Mouse (Mus musculus) myocyte (in vitro differentiated cells): ENCODE results near the gene Arhgef12. TPM values are rescaled to one million over a fixed set of nuclear protein-coding genes. Genes with fewer than 3 reads are reported as not detected.

Source experiments
- H3K27me3 ChIP-seq: one replicate; pipeline ENCODE4 v1.6.1; 2011; ENCODE audit not compliant: control insufficient read depth, insufficient read depth, insufficient read length
- H3K36me3 ChIP-seq: one replicate; pipeline ENCODE4 v1.6.1; 2011; ENCODE audit not compliant: control insufficient read depth, insufficient read depth
- H3K4me2 ChIP-seq: one replicate; pipeline ENCODE4 v1.6.1; 2011; ENCODE audit warnings: low read depth, control low read depth
- H3K4me3 ChIP-seq: one replicate; pipeline ENCODE4 v1.5.1; 2011; ENCODE audit warnings: mild to moderate bottlenecking, control low read depth, moderate library complexity
- H3K79me2 ChIP-seq: one replicate; pipeline ENCODE4 v1.6.1; 2011; ENCODE audit not compliant: control insufficient read depth, insufficient read depth
- H3ac ChIP-seq: one replicate; pipeline ENCODE4 v1.6.1; 2011; ENCODE audit not compliant: control insufficient read depth, insufficient read length
- CEBPB ChIP-seq: IDR thresholded peaks from 2 replicates; pipeline ENCODE4 v1.6.1; 2011; ENCODE audit warnings: mild to moderate bottlenecking, moderate library complexity; ENCODE audit not compliant: poor library complexity, insufficient read depth, severe bottlenecking
- E2F4 ChIP-seq: IDR thresholded peaks from one replicate; pipeline ENCODE4 v1.6.1; 2011; ENCODE audit warnings: mild to moderate bottlenecking, control low read depth, moderate library complexity; ENCODE audit not compliant: insufficient read depth
- MAX ChIP-seq: IDR thresholded peaks from one replicate; pipeline ENCODE4 v1.6.1; 2011; ENCODE audit warnings: low read depth, mild to moderate bottlenecking, control low read depth
- MYOD1 ChIP-seq, 3 experiments: IDR thresholded peaks; one replicate each; pipeline ENCODE4 v1.6.1; 2011; ENCODE audit warnings: control low read depth in 2 of 3, low read depth in 2 of 3, mild to moderate bottlenecking in 2 of 3, moderate library complexity in 1 of 3; ENCODE audit not compliant: insufficient read length in 2 of 3, control insufficient read depth in 1 of 3
- MYOG ChIP-seq, 3 experiments: IDR thresholded peaks; one replicate each; pipeline ENCODE4 v1.6.1; 2011; ENCODE audit warnings: control low read depth in 2 of 3, low read depth in 2 of 3, mild to moderate bottlenecking in 2 of 3; ENCODE audit not compliant: insufficient read length in 2 of 3, control insufficient read depth in 1 of 3, insufficient read depth in 1 of 3
- POLR2A ChIP-seq: IDR thresholded peaks from one replicate; pipeline ENCODE4 v1.6.1; 2011; ENCODE audit warnings: low read depth, mild to moderate bottlenecking, control low read depth, moderate library complexity; ENCODE audit not compliant: insufficient read length
- POLR2AphosphoS2 ChIP-seq: IDR thresholded peaks from one replicate; pipeline ENCODE4 v1.6.1; 2011; ENCODE audit warnings: low read depth, control low read depth; ENCODE audit not compliant: insufficient read length
- REST ChIP-seq: IDR thresholded peaks from one replicate; pipeline ENCODE4 v1.6.1; 2011; ENCODE audit warnings: mild to moderate bottlenecking, control low read depth, moderate library complexity; ENCODE audit not compliant: insufficient read depth, insufficient read length
- SRF ChIP-seq: IDR thresholded peaks from one replicate; pipeline ENCODE4 v1.6.1; 2011; ENCODE audit warnings: low read depth; ENCODE audit not compliant: control insufficient read depth, insufficient read length
- TCF12 ChIP-seq: IDR thresholded peaks from one replicate; pipeline ENCODE4 v1.6.1; 2011; ENCODE audit warnings: mild to moderate bottlenecking, control low read depth; ENCODE audit not compliant: poor library complexity, insufficient read depth, severe bottlenecking
- TCF3 ChIP-seq: IDR thresholded peaks from one replicate; pipeline ENCODE4 v1.6.1; 2011; ENCODE audit warnings: low read depth, control low read depth; ENCODE audit not compliant: insufficient read length
- USF1 ChIP-seq: IDR thresholded peaks from one replicate; pipeline ENCODE4 v1.6.1; 2011; ENCODE audit warnings: low read depth, mild to moderate bottlenecking, control low read depth, moderate library complexity
- polyA plus RNA-seq: library from polyadenylated mRNA; unstranded; fragments of >200 nt; fragmentation: generic; extraction: Trizol; gene quantifications from one replicate; pipeline ENCODE4 v1.2.1, GENCODE M21; 2012; ENCODE audit warnings: missing spikeins

Arhgef12 gene
- polyA plus RNA-seq, 1 experiment, result 12.9 TPM

GRCm38 (mm10) chr9:42962506-42962905 is 144.5 kb downstream of the Arhgef12 start:
- no peak for TF ChIP-seq POLR2A
- no peak for TF ChIP-seq POLR2AphosphoS2
- no peak for TF ChIP-seq MYOD1 (IDR thresholded peaks at IDR 0.05; ENCODE audit: control insufficient read depth in 1 of 3, insufficient read length in 2 of 3, low read depth in 2 of 3)
- no peak for TF ChIP-seq TCF3
- peaks cover 8% of the 10 kb centered on the region for H3K36me3 ChIP-seq
- H3ac ChIP-seq, result no peak overlapping the region
- no peaks in the 10 kb centered on the region for H3K79me2 ChIP-seq
- H3K4me2 ChIP-seq, result no peak overlapping the region
- no peaks in the 10 kb centered on the region for H3K27me3 ChIP-seq
- H3K4me3 ChIP-seq, result no peak overlapping the region

GRCm38 (mm10) chr9:42958401-42958800 is 148.6 kb downstream of the Arhgef12 start:
- H3K36me3 ChIP-seq, result no peaks in the 10 kb centered on the region
- no peaks in the 10 kb centered on the region for H3K27me3 ChIP-seq
- H3K4me2 ChIP-seq, result no peak overlapping the region
- no peaks in the 10 kb centered on the region for H3K79me2 ChIP-seq
- no peak overlapping the region for H3K4me3 ChIP-seq
- H3ac ChIP-seq, result no peak overlapping the region
- TF ChIP-seq USF1, result no peak
- TF ChIP-seq REST, result no peak

GRCm38 (mm10) chr9:42948381-42948780 is 158.7 kb downstream of the Arhgef12 start:
- no peak overlapping the region for H3K4me2 ChIP-seq
- H3K27me3 ChIP-seq, result peaks cover 47% of the 10 kb centered on the region
- H3K4me3 ChIP-seq, result no peak overlapping the region
- no peaks in the 10 kb centered on the region for H3K36me3 ChIP-seq
- TF ChIP-seq TCF12 (no peak), POLR2AphosphoS2 (no peak), REST (no peak), CEBPB (no peak), MYOD1 (IDR thresholded peaks at IDR 0.05; ENCODE audit: control insufficient read depth in 1 of 3, insufficient read length in 2 of 3, low read depth in 2 of 3) (no peak), USF1 (no peak), MAX (no peak), E2F4 (no peak), SRF (no peak), MYOG (IDR thresholded peaks at IDR 0.05; ENCODE audit: control insufficient read depth in 1 of 3, insufficient read depth in 1 of 3, insufficient read length in 2 of 3, low read depth in 2 of 3) (no peak), POLR2A (no peak)
- no peak overlapping the region for H3ac ChIP-seq
- H3K79me2 ChIP-seq, result no peaks in the 10 kb centered on the region

GRCm38 (mm10) chr9:42945174-42945573 is 161.9 kb downstream of the Arhgef12 start:
- no peak overlapping the region for H3K4me2 ChIP-seq
- TF ChIP-seq POLR2AphosphoS2 (no peak), REST (no peak), MYOG (IDR thresholded peaks at IDR 0.05; ENCODE audit: control insufficient read depth in 1 of 3, insufficient read depth in 1 of 3, insufficient read length in 2 of 3, low read depth in 2 of 3) (no peak), MYOD1 (IDR thresholded peaks at IDR 0.05; ENCODE audit: control insufficient read depth in 1 of 3, insufficient read length in 2 of 3, low read depth in 2 of 3) (no peak), E2F4 (no peak), MAX (no peak), TCF12 (no peak), USF1 (no peak), SRF (no peak), CEBPB (no peak), TCF3 (no peak), POLR2A (no peak)

GRCm38 (mm10) chr9:42944536-42945006 is 162.5 kb downstream of the Arhgef12 start:
- TF ChIP-seq MAX (no peak), TCF12 (no peak), REST (no peak), TCF3 (no peak), USF1 (no peak), CEBPB (no peak), MYOG (IDR thresholded peaks at IDR 0.05; ENCODE audit: control insufficient read depth in 1 of 3, insufficient read depth in 1 of 3, insufficient read length in 2 of 3, low read depth in 2 of 3) (no peak), SRF (no peak)
- no peak overlapping the region for H3ac ChIP-seq
- H3K36me3 ChIP-seq, result no peaks in the 10 kb centered on the region
- H3K4me3 ChIP-seq, result no peak overlapping the region
- peaks cover 80% of the 10 kb centered on the region for H3K27me3 ChIP-seq
- H3K79me2 ChIP-seq, result no peaks in the 10 kb centered on the region
- H3K4me2 ChIP-seq, result peak overlapping the region; percentile 70

More at GRCm38 (mm10) chr9:42945174-42945573, 161.9 kb downstream of the Arhgef12 start:
- peaks cover 74% of the 10 kb centered on the region for H3K27me3 ChIP-seq
- H3ac ChIP-seq, result no peak overlapping the region
- H3K79me2 ChIP-seq, result no peaks in the 10 kb centered on the region
- H3K36me3 ChIP-seq, result no peaks in the 10 kb centered on the region
- no peak overlapping the region for H3K4me3 ChIP-seq
